Mouse (Mus musculus) layer of hippocampus, postnatal 25 days (tissue): Measurements from ENCODE around the gene Spred2. TPM values are rescaled to one million over a fixed set of nuclear protein-coding genes. Genes with fewer than 3 reads are reported as not detected.

Source experiments
- DNase-seq, 2 experiments: peaks; one replicate each; pipeline ENCODE4 v3.0.0; 2022; ENCODE audit warnings: mixed read lengths in 2 of 2, low spot score in 1 of 2; ENCODE audit errors: extremely low spot score in 1 of 2
- total RNA-seq, 2 experiments: library from RNA; stranded (reverse); gene quantifications; 2 replicates each; pipeline ENCODE4 v1.2.3; 2021

Spred2 gene
- total RNA-seq, 2 experiments from 2014 or later = 86.4 to 97.1 TPM

GRCm38 (mm10) chr11:19925149-19925975 lies 1.2 kb downstream of the Spred2 start:
- peak; percentile 53 to 69 for DNase-seq

- no peak for DNase-seq
These were observed 2.0 kb downstream of the Spred2 start for GRCm38 (mm10) chr11:19925976-19926842.

DNA sequence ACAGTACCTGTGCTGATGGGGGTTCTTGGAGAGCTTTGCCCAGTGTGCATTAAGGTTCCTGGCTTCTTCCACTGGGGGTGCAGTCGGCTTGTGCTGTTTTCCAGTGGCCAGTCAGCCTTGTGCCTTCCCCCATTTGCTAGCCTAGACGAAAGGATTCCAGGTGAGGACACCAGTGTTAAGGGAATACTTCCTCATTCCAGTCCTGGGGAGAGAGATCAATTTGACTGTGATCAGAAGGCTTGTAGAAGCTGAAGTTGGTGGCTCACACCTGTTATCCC lies 2.6 kb downstream of the Spred2 start:
- DNase-seq = no peak

DNA sequence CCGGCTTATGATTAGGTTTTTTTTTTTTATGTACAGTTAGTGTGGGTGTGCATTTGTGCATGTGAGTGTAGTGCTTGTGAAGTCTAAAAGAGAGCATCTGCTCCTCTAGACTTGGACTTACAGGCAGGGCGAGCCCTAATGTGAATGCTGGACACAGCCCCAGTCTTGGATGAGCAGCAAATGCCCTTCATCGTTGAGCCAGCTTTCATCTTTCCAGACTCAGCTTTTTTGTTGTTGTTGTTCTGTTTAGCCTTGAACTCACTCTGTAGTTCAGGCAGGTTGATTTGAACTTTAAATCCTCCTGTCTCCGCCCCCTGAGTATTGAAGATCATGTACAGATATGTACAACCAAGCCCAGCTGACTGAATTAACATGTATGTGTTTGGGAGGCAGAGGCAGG lies 4.5 kb downstream of the Spred2 start:
- no peak for DNase-seq

DNA sequence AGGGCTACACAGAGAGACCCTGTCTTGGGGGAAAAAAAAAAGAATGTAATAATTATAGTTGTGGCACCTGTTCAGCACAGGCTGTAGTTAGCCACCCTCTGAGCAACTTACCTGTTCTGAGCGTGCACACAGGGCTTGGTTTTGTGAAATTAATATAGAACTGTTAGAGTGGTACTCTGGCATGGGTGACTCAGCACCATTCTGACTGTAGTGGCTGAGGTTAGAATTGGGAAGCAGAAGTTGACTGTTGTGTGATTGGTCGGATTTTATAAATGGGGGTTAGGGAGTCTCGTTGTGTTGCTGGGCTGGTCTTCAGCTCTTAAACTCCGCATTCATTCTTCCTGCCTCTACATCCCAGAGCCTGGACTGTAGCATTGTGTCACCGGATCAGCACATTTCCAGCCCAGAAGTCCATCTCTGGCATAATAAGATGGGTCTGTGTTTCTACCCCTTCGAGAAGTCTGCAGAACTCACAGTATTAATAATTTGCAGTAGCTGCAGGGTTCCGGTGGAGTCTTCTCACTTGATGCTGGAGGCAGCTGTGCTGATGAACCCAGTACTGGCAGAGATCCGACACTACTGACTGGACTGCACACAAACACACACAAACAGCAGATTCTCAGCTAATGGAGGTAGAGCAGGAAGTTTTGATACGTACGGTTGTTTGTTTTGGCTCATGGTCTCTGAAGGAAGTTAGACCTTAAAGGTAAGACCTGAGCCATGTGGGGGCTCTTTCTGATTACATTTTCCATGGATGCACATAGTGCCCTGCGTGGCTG lies 5.1 kb downstream of the Spred2 start:
- DNase-seq = no peak

- DNase-seq = no peak
These were observed 7.5 kb downstream of the Spred2 start for GRCm38 (mm10) chr11:19931569-19932230.

DNA sequence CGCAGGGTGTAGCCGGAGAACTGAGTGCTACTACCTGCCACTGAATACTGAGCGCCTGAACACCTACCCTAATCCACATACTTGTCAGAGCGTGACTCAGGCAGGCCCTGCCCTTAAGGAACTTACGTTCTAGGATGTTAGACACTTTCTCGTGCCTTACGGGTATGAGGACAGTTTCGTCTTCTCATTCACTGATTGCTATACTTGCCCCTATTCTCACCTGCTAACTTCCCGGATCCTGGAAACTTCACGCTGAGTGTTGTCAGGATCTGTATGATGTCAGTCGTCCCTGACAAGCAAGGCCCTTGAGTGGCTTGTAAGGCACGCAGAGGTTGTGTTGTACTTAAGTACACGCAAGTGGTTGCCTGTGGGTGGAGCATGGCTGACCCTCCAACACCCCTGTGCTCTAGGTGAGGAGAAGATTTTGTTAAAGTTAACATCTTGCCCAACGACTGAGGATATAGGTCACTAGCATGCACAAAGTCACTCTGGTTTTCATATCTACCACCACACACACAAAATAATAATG lies 8.9 kb downstream of the Spred2 start:
- no peak for DNase-seq

- DNase-seq = no peak
These were observed 11.6 kb downstream of the Spred2 start for GRCm38 (mm10) chr11:19935524-19936354.

- no peak for DNase-seq
These were observed 14.4 kb downstream of the Spred2 start for GRCm38 (mm10) chr11:19938456-19939004.

GRCm38 (mm10) chr11:19939305-19939730 lies 15.1 kb downstream of the Spred2 start:
- DNase-seq = no peak

- no peak for DNase-seq
These were observed 15.7 kb downstream of the Spred2 start for GRCm38 (mm10) chr11:19939831-19940230.

GRCm38 (mm10) chr11:19941156-19941777 lies 17.1 kb downstream of the Spred2 start:
- DNase-seq = no peak

- no peak for DNase-seq
These were observed 17.8 kb downstream of the Spred2 start for GRCm38 (mm10) chr11:19941978-19942377.

- no peak for DNase-seq
These were observed 19.6 kb downstream of the Spred2 start for GRCm38 (mm10) chr11:19943753-19944152.

- DNase-seq = no peak
These were observed 20.5 kb downstream of the Spred2 start for GRCm38 (mm10) chr11:19944701-19945100.

GRCm38 (mm10) chr11:19946721-19947120 lies 22.5 kb downstream of the Spred2 start:
- no peak for DNase-seq

DNA sequence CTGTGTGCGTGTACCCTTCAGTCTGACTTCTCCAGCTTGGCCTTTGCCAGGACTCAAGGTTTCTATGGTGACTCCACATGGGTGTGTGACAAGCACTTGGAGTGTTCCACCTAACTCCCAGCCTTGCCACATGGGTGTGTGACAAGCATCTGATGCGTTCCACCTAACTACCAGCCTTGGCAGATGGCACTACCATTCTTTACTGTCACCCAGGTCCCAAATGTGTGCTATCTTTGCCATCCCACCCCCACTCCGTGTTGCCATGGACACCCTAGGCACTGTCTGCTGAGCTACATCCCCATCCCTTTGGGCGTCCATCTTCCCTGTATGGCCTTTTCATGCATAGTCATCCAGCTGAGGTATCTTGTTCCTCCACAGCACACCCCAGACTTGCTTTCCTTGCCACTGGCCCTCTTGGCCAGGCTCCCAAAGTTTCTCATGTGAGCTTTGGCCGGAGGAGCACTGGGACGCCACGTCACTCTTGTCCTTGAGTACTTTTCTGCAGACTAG lies 23.5 kb downstream of the Spred2 start:
- DNase-seq = no peak

DNA sequence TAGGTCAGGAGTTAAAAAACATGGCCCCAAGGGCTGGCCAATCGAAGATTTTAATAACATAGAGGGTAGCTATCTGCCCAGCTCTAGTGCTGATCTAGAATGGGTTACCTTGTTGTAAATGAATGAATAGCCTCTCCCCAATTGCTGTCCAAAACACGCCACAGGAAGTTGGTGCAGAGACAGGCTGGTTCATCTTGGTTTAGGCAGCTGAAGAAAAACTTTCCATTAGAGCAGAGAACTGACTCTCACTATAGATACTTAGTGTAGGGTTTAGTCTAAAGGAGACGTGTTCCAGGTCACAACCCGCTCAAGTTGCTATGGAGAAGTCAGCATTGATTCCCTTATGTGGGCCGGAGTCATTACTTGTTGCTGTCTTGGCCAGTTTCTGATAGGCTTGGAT lies 25.6 kb downstream of the Spred2 start:
- DNase-seq = no peak
